Mouse (Mus musculus) MEL (cell line): ENCODE results near the gene Adgra1. TPM values are rescaled to one million over a fixed set of nuclear protein-coding genes. Genes with fewer than 3 reads are reported as not detected.

Experiments
- DNase-seq: peaks from one replicate; pipeline ENCODE4 v3.0.0; 2011; ENCODE audit warnings: low read depth, low spot score
- H3K27ac ChIP-seq: 2 replicates; pipeline ENCODE4 v1.5.1; 2012; ENCODE audit warnings: low read depth, mild to moderate bottlenecking, control low read depth, low read length, moderate library complexity; ENCODE audit not compliant: control insufficient read depth
- H3K27me3 ChIP-seq, 2 experiments: fragments of 150-350 bp in 1 of 2; sonication (generic) in 1 of 2; 2 replicates each; pipeline ENCODE4 v1.6.1; 2012; ENCODE audit warnings: low read length in 2 of 2, mild to moderate bottlenecking in 2 of 2, improper control_type of control experiment in 1 of 2, moderate library complexity in 1 of 2; ENCODE audit not compliant: insufficient read depth in 2 of 2, control insufficient read depth in 1 of 2
- H3K36me3 ChIP-seq, 2 experiments: 2 replicates each; pipeline ENCODE4 v1.6.1; 2012 to 2014; ENCODE audit warnings: low read length in 2 of 2, improper control_type of control experiment in 1 of 2, inconsistent platforms in 1 of 2, mild to moderate bottlenecking in 1 of 2; ENCODE audit not compliant: insufficient read depth in 2 of 2, control insufficient read depth in 1 of 2
- H3K4me1 ChIP-seq, 2 experiments: fragments of 150-350 bp in 1 of 2; sonication (generic) in 1 of 2; 2 replicates each; pipeline ENCODE4 v1.6.1; 2012; ENCODE audit warnings: low read length in 2 of 2, improper control_type of control experiment in 1 of 2, mild to moderate bottlenecking in 1 of 2; ENCODE audit not compliant: insufficient read depth in 2 of 2, control insufficient read depth in 1 of 2
- H3K4me3 ChIP-seq, 2 experiments: fragments of 150-350 bp in 1 of 2; sonication (generic) in 1 of 2; 2 replicates each; pipeline ENCODE4 v1.5.1; 2012; ENCODE audit warnings: low read depth in 2 of 2, low read length in 2 of 2, mild to moderate bottlenecking in 2 of 2, moderate library complexity in 2 of 2, control low read depth in 1 of 2, improper control_type of control experiment in 1 of 2; ENCODE audit not compliant: control insufficient read depth in 1 of 2, insufficient read depth in 1 of 2
- H3K79me2 ChIP-seq: 2 replicates; pipeline ENCODE4 v1.6.1; 2012; ENCODE audit warnings: mild to moderate bottlenecking, low read length, moderate library complexity; ENCODE audit not compliant: control insufficient read depth, poor library complexity, insufficient read depth
- H3K9ac ChIP-seq: 2 replicates; pipeline ENCODE4 v1.6.1; 2012; ENCODE audit warnings: low read depth, mild to moderate bottlenecking, control low read depth, low read length, moderate library complexity; ENCODE audit not compliant: control insufficient read depth, poor library complexity, severe bottlenecking
- H3K9me3 ChIP-seq: fragments of 150-350 bp; sonication (generic); replicated peaks from 2 replicates; pipeline ENCODE4 v1.6.1; 2012; ENCODE audit warnings: mild to moderate bottlenecking, low read length, improper control_type of control experiment, moderate library complexity; ENCODE audit not compliant: insufficient read depth
- CHD1 ChIP-seq: IDR thresholded peaks from 2 replicates; pipeline ENCODE4 v1.6.1; 2012; ENCODE audit warnings: low read depth, mild to moderate bottlenecking, inconsistent platforms, low read length, improper control_type of control experiment
- CTCF ChIP-seq, 3 experiments: IDR thresholded peaks in 2 of 3; conservative IDR thresholded peaks in 1 of 3; 2 replicates each; pipeline ENCODE4 v1.5.1; 2011 to 2012; ENCODE audit warnings: low read length in 3 of 3, low read depth in 2 of 3, mild to moderate bottlenecking in 2 of 3, improper control_type of control experiment in 1 of 3, inconsistent platforms in 1 of 3, mixed read lengths in 1 of 3, moderate library complexity in 1 of 3; ENCODE audit not compliant: control insufficient read depth in 1 of 3, insufficient read depth in 1 of 3, poor library complexity in 1 of 3, severe bottlenecking in 1 of 3
- E2F4 ChIP-seq: IDR thresholded peaks from 2 replicates; pipeline ENCODE4 v1.6.1; 2011; ENCODE audit warnings: low read depth, low read length, improper control_type of control experiment, borderline replicate concordance
- ELF1 ChIP-seq: IDR thresholded peaks from 2 replicates; pipeline ENCODE4 v1.6.1; 2014; ENCODE audit warnings: low read depth, mild to moderate bottlenecking, inconsistent platforms, low read length, improper control_type of control experiment, moderate library complexity
- ETS1 ChIP-seq: IDR thresholded peaks from 2 replicates; pipeline ENCODE4 v1.6.1; 2012; ENCODE audit warnings: low read depth, mild to moderate bottlenecking, inconsistent platforms, low read length, improper control_type of control experiment, moderate library complexity
- HCFC1 ChIP-seq: IDR thresholded peaks from 2 replicates; pipeline ENCODE4 v1.6.1; 2012; ENCODE audit warnings: low read depth, mild to moderate bottlenecking, inconsistent platforms, low read length, improper control_type of control experiment, moderate library complexity
- JUND ChIP-seq: IDR thresholded peaks from 2 replicates; pipeline ENCODE4 v1.6.1; 2011; ENCODE audit warnings: low read depth, mild to moderate bottlenecking, improper control_type of control experiment, low read length
- KAT2A ChIP-seq: conservative IDR thresholded peaks from 2 replicates; pipeline ENCODE4 v1.6.1; 2012; ENCODE audit warnings: low read depth, low read length, improper control_type of control experiment, inconsistent platforms
- MAX ChIP-seq: IDR thresholded peaks from 2 replicates; pipeline ENCODE4 v1.6.1; 2011; ENCODE audit warnings: low read length, improper control_type of control experiment
- MAZ ChIP-seq: IDR thresholded peaks from 2 replicates; pipeline ENCODE4 v1.6.1; 2012; ENCODE audit warnings: low read depth, mild to moderate bottlenecking, inconsistent platforms, low read length, improper control_type of control experiment
- MYC ChIP-seq: IDR thresholded peaks from 2 replicates; pipeline ENCODE4 v1.6.1; 2011; ENCODE audit warnings: low read depth, mild to moderate bottlenecking, low read length, improper control_type of control experiment, moderate library complexity
- POLR2AphosphoS5 ChIP-seq: IDR thresholded peaks from 2 replicates; pipeline ENCODE4 v1.6.1; 2012; ENCODE audit warnings: low read depth, borderline replicate concordance, mild to moderate bottlenecking, inconsistent platforms, low read length, moderate library complexity, mixed read lengths
- TBP ChIP-seq: IDR thresholded peaks from 2 replicates; pipeline ENCODE4 v1.8.0; 2011; ENCODE audit warnings: low read depth, low read length, improper control_type of control experiment
- UBTF ChIP-seq: IDR thresholded peaks from 2 replicates; pipeline ENCODE4 v1.6.1; 2012; ENCODE audit warnings: low read depth, mild to moderate bottlenecking, inconsistent platforms, low read length, improper control_type of control experiment, moderate library complexity, borderline replicate concordance; ENCODE audit not compliant: insufficient read depth
- USF1 ChIP-seq: IDR thresholded peaks from 2 replicates; pipeline ENCODE4 v1.6.1; 2014; ENCODE audit warnings: low read depth, mild to moderate bottlenecking, inconsistent platforms, low read length, improper control_type of control experiment, moderate library complexity
- ZKSCAN1 ChIP-seq: IDR thresholded peaks from 2 replicates; pipeline ENCODE4 v1.6.1; 2012; ENCODE audit warnings: low read depth, mild to moderate bottlenecking, inconsistent platforms, low read length, improper control_type of control experiment, moderate library complexity
- polyA plus RNA-seq, 2 experiments: library from polyadenylated mRNA; stranded (reverse) in 1 of 2; unstranded in 1 of 2; fragments of >175 nt in 1 of 2; fragments of >200 nt in 1 of 2; gene quantifications; 2 replicates each; pipeline versions ENCODE4 v1.2.1 to v1.2.4; 2012; ENCODE audit warnings: low replicate concordance in 2 of 2, low read depth in 1 of 2; ENCODE audit not compliant: insufficient read length in 2 of 2, insufficient read depth in 1 of 2, missing spikeins in 1 of 2
- total RNA-seq: library from RNA; depleted of rRNA; stranded (reverse); fragments of 300-350 nt; gene quantifications from 2 replicates; pipeline ENCODE4 v1.2.3, GENCODE M21; 2012

Gene Adgra1
- total and polyA plus RNA-seq, 3 experiments: not detected

- no peak for TF ChIP-seq MYC
- no peak for TF ChIP-seq CTCF (IDR thresholded peaks at IDR 0.05 in 2 of 3, conservative IDR thresholded peaks at IDR 0.05 in 1 of 3; ENCODE audit: control insufficient read depth in 1 of 3, insufficient read depth in 1 of 3, low read depth in 2 of 3, low read length in 3 of 3, poor library complexity in 1 of 3, severe bottlenecking in 1 of 3)
- no peak for TF ChIP-seq MAZ
- TF ChIP-seq POLR2AphosphoS5: no peak
- no peak for TF ChIP-seq CHD1
- TF ChIP-seq HCFC1: no peak
- TF ChIP-seq USF1: no peak
- no peak for TF ChIP-seq ZKSCAN1
- no peak for TF ChIP-seq ETS1
- no peak for TF ChIP-seq ELF1
- TF ChIP-seq TBP: no peak
- no peak for TF ChIP-seq MAX
- H3K9ac ChIP-seq: no peak overlapping the region
- no peak overlapping the region for H3K27ac ChIP-seq
- no peaks in the 10 kb centered on the region for H3K9me3 ChIP-seq
- no peak overlapping the region for H3K4me3 ChIP-seq
- no peaks in the 10 kb centered on the region for H3K36me3 ChIP-seq
- no peaks in the 10 kb centered on the region for H3K4me1 ChIP-seq
- no peaks in the 10 kb centered on the region for H3K27me3 ChIP-seq
- H3K79me2 ChIP-seq: no peaks in the 10 kb centered on the region
- no peak for DNase-seq
These were observed 29.1 kb downstream of the Adgra1 start for GRCm38 (mm10) chr7:139863076-139863475.

GRCm38 (mm10) chr7:139864253-139864652 lies 30.3 kb downstream of the Adgra1 start:
- H3K79me2 ChIP-seq: no peaks in the 10 kb centered on the region
- TF ChIP-seq E2F4 (no peak), KAT2A (no peak), CTCF (IDR thresholded peaks at IDR 0.05 in 2 of 3, conservative IDR thresholded peaks at IDR 0.05 in 1 of 3; ENCODE audit: control insufficient read depth in 1 of 3, insufficient read depth in 1 of 3, low read depth in 2 of 3, low read length in 3 of 3, poor library complexity in 1 of 3, severe bottlenecking in 1 of 3) (no peak), JUND (no peak), MYC (no peak), UBTF (no peak)
- no peaks in the 10 kb centered on the region for H3K4me1 ChIP-seq
- no peaks in the 10 kb centered on the region for H3K9me3 ChIP-seq
- no peak for DNase-seq
- H3K9ac ChIP-seq: no peak overlapping the region
- H3K36me3 ChIP-seq: no peaks in the 10 kb centered on the region
- H3K4me3 ChIP-seq: no peak overlapping the region
- H3K27me3 ChIP-seq: no peaks in the 10 kb centered on the region
- H3K27ac ChIP-seq: no peak overlapping the region
